Mouse (Mus musculus) retina, postnatal 1 day (tissue): ENCODE measurements around the gene Zbtb12.
"Not testable (repeated sequence)": the region's sequence is repeated elsewhere in the genome, so short reads cannot be mapped to it uniquely, and the experiment has no call there.

ENCODE experiments used
- DNase-seq: peaks from one replicate; pipeline ENCODE4 v3.0.0-alpha.2; 2012

The Zbtb12 gene

DNA sequence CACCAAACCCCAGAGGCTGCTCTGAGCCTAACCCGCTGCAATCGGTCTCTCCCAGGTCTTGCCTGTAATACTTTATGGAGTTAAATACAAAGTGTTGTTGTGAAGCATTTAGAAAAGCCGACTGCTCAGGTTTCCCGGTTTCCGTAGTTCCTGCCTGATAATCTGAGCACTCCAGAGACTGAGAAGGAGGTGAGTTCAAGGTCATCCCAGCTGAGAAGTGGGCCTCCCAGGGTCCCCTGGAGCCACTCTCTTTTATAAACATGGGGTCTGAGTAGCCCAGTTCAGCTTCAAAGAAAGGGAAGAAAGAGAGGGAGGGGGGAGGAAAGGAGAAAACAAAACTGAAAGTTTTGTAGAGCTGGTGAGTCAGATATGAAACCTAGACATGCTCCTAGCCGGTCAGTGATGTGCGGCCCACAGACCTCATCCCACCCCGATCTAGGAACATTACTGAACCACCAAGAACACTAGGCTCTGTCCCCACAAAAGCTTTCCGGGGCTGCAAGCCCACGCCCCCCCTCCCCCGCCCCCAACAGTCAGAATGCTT, at the start of gene Zbtb12:
TSS of gene Zbtb12 (plus strand) at position 148 of the 544 bp plus-strand sequence.
- DNase-seq = no peak

DNA sequence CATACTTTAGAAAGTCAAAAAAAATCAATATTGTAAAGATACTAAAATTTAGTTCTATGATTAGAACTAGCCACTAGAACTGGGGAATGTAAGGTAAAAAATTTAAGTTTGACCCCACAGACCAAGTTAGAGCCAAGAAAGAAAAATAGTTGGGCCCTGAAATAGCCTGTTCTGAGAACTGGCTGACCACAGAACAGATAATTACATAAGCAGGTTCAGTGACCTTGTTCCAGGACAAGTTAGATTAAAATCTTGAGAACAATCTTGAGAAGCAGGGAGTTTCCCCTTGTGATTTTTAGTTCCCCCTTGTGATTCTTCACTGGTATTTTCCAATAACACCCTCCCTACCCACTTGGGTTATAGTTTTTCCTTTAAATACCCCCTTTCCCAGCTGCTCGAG, 48.5 kb upstream of the Zbtb12 start:
- DNase-seq = not testable (repeated sequence)

DNA sequence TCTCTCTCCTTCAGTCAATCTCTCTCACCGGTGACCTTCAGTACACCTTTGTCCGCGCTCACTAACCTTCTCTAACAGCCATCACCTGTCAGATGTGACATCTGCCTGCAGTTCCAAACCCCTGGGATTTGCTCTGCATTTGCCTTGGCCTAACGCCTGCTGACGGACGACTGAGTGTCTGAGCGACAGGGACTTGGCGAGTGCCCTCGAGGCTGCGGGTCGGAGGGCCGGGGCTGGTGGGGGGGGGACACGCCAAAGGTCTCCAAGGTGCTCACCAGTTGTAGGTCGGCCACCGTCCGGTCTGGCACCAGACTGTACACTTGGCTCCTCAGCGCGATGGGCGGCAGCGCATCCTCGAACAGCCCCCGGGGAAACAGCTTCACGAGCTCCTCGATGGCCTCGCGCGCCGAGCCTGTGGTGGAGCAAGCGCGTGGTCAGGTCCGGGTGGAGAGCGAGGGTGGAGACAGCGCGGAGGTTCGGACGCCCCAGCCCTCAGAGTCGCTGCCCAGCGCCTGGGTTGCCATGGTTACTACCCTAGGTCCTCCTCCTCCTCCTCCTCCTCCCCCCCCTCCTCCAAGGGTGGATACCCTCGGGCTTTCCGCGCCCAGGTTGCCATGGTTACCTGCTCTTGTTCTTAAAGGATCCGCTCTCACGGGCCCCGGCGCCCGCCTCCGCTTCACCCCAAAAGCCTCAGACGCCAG, 43.0 kb upstream of the Zbtb12 start:
- DNase-seq = no peak

DNA sequence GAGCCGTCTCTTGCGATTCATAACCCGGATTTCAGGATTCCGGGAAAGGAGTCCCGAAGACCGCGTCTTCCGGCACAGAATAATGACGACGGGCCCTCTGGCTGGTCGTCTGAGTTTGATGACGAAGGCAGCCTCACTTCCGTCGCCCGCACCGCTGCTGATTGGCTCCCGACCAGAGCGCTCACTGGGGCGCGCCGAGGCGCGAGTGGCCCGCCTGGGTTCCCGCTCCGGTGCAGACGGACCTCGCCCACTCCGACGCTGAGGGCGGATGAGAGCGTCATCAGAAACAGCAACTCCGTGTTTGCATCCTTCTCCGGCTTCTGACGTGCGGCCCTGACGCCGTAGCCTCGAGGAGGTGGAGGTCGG, 42.4 kb upstream of the Zbtb12 start, which contains the start of the genes Stk19 and Dxo:
TSS of gene Stk19 (minus strand) at position 90 of the 366 bp plus-strand sequence.
TSS of gene Dxo (plus strand) at position 164 of the 366 bp plus-strand sequence.
- peak; percentile 98 for DNase-seq

DNA sequence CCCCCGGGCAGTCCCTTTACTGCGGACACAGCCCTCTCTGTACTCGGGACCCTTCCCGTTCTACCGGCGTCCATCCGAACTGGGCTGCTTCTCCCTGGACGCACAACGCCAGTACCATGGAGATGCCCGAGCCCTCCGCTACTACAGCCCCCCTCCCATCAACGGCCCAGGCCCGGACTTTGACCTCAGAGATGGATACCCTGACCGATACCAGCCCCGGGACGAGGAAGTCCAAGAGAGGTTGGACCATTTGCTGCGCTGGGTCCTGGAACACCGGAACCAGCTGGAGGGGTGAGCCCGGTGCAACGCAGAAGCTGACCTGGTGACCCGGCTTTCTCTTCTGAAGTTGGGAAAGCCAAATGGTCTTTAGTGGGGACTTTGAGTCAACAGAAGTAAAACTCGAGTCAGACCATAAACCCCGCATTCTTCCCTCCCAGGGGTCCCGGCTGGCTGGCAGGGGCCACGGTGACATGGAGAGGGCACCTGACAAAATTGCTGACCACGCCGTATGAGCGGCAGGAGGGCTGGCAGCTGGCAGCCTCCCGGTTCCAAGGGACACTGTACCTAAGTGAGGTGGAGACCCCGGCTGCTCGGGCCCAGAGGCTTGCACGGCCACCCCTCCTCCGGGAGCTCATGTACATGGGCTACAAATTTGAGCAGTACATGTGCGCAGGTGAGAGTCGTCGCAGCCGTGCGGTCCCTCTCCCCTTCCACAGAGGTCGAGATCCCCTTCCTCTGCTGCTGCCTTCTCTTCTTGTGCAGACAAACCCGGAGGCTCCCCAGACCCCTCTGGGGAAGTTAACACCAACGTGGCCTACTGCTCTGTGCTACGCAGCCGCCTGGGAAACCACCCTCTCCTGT, 41.6 kb upstream of the Zbtb12 start:
- no peak for DNase-seq

DNA sequence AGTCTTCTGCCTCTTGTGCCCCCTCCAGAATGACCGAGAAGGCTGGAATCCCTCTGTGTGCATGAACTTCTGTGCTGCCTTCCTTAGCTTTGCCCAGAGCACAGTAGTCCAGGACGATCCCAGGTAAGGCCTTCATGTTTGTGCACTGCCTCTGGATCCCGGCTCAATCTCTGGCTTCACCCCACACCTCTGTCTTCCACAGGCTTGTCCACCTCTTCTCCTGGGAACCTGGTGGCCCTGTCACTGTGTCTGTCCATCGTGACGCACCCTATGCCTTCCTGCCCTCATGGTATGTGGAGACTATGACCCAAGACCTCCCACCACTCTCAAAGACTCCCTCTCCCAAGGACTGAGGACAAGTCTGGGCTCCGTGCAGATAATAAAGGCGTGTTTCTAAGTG, 40.5 kb upstream of the Zbtb12 start:
- no peak for DNase-seq

DNA sequence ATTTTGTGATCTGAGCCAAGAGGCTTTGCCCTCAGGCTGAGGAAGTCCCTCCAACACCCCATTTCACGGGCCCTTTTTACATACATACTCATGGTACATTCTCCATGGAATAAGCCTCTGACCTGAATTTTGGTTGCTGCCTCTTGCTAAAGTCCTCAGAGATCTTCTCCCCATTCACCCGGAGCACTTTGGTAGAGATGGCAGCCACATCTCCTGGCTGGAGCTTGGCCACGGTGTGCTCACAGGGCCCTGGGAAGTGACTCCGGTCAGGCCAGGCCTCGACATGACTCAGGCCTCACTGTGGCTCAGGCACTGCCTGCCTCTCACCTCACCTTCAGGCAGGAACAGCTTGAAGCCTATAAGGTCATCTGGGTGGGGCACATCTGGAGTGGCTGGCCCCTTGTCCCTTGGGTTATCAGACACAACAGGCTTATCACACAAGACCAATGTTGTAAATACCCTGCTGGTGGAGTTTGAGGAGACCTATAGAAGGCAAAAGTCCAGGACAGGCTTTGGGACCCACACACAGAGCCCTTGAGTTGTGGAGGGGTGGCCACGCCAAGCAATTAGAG, 38.5 kb upstream of the Zbtb12 start:
- DNase-seq = no peak

DNA sequence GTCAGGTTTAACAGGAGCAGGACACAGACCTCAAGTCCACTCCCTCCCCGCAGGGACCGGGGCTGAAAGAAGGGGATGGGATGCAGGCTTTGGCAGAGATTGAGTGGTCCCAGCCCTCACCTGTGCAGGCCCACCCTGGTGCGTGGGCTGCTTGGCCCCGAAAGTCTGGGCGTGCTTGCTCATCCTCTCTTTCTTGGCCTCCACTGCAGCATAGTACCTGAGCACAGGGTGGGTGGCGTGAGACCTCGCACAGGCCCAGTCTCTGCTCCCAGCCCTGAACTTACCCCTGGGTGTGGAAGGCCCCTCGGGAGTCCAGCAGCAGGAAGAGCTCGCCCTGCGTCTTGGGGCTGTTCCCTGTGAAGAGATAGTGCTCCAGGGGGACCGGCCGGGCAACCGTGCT, 34.4 kb upstream of the Zbtb12 start:
- DNase-seq = no peak

DNA sequence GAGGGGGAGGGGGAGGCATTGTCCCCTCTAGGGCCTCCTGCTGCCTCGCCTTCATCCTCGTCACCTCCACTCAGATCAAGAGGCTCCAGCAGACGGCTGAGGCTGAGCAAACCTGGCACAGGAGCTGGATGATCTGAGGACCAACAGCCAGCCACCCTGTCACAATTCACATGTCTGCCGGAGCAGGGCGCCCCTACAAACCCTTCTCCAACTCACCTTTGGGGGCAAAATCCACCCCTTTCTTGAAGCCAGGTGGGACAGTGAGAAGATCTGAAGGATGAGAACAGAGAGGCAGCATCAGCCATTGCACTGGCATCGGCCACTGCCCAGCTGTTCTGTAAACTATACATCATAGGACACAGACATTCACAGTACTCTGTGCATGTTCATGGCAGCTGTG, 32.1 kb upstream of the Zbtb12 start:
- no peak for DNase-seq

DNA sequence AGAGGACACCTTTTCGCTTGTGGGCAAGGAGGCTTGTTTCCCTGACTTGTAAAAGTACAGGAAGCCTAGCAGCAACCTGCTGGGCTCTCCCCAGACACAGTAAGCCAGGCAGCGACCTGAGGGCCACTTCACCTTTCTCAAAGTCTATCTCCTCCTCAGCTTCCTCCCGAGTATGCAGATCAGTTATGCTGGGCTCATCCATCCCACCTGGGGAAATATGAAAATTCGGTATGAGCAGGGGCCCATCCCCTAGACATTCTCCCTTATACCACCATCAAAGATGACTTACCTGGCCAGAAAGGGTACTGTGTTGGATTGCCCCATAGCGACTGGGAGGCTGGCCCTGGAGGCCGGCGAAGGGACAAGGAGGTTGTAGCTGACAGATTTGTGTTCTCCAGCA, 31.7 kb upstream of the Zbtb12 start:
- no peak for DNase-seq

DNA sequence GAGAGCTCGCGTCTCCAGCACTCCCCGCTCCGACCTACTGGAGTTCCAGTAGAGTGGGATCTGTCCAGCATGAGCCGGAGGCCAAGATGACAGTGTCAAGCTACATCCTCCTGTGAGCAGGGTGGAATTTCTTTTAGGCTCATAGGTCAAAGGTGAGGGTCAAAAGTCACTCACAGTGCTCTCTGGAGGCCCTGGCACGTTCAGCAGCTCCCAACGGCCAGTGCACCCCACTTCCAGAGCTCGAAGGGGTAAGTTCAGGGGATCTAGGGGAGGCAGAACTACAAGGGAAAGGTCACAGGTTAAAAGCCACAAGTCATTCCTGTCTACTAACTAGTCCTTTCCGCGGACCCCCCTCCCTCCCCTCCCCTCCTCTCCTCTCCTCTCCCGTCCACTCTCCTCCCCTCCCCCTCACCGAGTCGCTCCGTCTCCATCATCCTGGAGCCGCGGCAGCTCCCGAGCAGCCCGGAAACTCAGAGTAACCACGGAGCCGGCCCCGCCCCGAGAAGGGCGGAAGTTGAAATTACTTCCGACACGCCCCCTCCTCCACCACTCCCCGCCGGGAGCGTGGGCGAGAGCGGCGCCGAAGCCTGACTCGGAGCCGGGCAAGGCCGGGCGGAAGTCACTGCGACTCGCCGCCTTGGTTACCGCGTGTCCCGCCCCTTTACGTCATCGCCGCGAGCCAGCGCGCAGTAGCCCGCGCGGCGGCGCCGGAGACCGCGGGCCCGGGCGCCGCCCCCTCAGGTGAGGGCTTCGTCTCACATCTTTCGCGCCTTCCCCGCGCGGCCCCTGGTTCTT, 29.4 kb upstream of the Zbtb12 start, which contains the start of the genes Skiv2l and Nelfe:
TSS of gene Skiv2l (minus strand) at position 489 of the 795 bp plus-strand sequence.
TSS of gene Nelfe (plus strand) at position 670 of the 795 bp plus-strand sequence.
- DNase-seq = peak; percentile 98

DNA sequence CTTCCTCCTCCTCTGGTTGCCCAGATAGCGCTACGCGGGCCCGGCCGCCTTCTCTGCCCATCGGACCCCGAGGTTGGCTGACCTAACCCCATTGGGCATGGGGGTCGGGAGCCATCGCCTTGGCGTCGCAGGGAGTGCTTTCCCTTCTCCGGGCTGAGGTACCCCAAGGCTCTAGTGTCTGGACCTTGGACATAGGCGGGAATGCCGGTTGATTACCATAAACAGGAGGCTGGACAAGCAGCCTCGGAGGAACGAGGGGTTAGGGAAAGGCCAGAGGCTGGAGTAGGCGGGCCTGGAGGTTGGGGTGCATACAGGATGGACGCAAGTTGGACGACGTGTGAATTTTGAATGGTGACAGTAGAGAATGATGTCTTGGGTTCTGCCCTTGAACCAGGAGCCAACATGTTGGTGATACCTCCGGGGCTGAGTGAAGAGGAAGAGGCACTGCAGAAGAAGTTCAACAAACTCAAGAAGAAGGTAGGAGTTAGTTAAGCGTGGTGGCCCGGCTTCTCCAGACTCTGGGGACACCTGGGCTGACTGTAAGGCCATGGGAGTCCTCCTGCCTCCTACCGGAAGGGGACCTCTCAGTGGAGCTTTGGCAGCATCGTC, 28.7 kb upstream of the Zbtb12 start:
- DNase-seq = no peak

DNA sequence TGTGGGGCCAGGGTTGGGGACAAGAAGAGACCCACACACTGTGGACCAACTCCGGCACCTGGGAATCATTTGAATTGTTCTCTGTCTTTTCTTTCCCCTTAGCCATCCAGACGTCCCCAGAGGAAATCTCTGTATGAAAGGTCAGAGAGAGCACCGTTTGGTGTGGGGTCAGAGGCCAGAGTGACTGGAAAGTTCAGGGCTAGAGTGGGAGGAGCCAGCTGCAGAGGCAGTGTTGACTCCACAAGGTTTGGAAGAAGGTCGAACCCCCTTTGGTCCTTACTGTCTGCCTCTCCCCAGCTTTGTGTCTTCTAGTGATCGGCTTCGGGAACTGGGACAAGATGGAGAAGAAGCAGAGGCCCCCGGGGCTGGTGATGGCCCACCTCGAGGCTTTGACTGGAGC, 25.8 kb upstream of the Zbtb12 start:
- no peak for DNase-seq

DNA sequence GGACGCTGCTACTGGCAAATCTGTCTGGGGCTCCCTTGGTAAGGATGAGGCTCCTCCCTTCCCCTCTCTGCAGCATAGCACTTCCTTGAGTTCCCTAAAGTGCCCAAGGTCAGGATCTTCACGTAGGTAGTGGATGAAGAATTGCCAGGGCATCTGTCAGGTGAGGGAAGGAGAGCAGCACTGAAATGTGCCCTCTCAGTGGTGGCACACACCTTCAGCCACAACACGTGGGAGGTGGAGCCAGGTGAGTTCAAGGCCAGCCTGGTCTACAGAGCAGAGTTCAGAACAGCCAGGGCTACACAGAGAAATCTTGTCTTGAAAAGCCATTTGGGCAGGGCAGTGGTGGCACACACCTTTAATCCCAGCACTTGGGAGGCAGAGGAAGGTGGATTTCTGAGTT, 24.5 kb upstream of the Zbtb12 start:
- DNase-seq = no peak

DNA sequence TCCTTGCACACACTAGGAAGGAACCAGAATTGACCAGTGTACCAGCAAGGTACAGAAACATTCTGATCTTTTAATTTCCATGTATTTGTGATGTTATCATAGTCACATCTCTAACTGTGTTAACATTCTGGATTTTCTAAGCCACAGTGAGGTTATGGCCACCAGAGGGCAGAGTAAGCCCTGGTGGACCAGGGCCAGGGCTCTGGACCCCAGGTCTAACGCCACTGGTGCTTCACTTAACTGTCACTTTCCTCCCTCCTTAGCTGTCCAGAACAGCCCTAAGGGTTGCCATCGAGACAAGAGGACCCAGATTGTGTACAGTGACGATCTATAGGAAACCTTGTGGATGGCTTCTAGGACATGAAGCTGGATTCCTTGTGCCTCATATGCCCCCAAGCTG, 23.5 kb upstream of the Zbtb12 start:
- DNase-seq = peak; percentile 61

DNA sequence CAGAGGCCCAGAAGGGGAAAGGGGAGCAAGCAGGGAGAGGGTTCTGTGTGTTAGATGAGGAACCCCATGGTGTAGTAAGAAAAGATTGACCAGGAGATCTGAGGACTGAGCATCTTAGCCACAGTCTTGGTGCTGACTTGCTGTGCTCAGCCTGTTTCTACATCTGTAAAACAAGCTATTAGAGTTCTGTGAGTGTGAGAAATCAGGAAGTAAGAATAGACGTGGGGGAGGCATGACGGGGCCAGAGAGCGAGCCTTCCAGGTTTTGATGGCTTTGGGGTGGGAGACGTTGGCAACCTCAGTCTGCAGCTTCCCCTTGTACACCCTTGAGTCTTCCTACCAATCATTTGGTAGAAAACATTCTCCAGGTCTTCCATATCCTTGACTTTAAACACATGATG, 20.6 kb upstream of the Zbtb12 start:
- DNase-seq = no peak

DNA sequence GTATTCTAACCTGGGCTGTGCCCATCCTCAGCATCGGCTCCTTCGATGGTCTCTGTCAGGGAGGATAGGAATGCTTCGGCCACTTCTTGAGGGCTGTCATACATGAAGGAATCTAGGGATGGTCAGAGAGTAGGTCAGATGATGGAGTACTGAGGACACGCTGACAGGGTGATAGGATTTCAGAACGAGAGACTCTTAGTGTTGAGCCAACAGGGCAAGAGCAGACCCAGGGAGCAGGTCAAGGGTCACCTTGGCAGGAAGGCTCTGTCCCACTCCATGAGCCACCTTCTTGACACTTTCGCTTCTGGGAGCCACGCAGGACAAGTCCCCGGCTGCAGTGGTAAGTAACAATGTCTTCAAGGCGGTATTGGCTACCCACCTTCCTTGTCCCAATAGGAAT, 18.8 kb upstream of the Zbtb12 start:
- DNase-seq = no peak

DNA sequence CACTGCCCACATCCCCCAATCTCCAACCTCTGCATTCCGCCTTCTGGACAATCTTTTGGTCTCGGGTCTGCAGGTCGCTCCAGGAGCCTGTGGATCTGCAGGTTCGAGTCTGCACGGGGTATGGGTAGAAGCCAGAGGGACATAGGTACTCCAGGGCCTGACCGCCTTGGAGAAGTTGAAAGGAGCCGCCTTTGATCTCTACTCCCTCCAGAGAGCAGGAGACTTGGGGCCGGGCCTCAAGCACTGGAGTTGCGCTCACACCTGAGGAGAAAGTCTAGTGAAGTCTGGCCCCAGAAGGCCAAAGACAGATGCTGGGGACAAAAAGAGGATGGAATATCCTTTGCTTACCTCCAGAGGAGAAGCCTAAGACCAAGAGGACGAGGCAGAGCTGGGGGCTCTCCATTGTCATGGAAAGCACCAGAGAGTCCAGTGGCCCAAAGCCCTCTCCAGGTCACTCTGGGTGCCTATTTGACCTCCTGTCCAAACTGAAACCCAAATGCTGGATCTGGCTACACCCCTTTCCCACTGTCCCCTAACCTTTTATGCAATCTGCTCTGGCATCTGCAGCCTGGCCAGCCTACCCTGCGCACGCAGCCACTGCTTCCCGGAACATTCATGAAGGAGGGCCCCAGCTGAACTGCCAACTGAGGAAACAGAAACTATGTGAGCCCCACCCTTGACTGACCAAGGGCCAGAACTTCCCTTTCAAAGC, 17.4 kb upstream of the Zbtb12 start:
- DNase-seq = no peak

DNA sequence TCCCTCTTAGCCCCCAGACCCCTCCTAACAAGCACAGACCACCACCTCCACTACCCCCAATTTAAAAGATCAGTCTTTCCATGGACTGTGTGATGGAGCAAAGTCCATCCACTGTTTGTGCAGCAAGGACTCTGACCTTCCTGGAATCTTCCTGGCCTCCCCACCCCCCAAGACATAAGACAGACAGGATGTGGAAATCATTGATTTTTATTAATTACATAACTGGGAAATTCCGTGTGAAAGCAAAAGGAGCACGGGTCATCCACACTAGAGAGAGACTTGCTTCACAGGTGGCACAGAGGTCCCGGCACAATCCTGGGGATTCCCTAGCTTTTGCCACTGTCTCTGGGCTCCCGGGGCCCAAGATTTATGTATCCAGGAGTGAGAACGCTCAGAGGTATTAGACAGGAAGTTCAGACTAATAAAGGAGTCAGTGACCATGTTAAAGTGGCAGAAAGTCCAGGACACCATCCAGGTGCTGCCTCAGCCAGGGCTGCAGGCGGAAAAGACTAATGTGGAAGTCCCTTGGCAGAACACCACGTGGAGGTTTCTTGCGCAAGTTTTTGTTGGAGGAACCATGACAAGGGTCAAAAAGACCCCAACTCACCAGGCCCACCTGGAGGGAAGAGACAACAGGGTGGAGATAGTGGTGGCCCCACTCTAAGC, 16.7 kb upstream of the Zbtb12 start, which contains the start of gene Cfb:
TSS of gene Cfb (minus strand) at position 103 of the 666 bp plus-strand sequence.
- DNase-seq = no peak

DNA sequence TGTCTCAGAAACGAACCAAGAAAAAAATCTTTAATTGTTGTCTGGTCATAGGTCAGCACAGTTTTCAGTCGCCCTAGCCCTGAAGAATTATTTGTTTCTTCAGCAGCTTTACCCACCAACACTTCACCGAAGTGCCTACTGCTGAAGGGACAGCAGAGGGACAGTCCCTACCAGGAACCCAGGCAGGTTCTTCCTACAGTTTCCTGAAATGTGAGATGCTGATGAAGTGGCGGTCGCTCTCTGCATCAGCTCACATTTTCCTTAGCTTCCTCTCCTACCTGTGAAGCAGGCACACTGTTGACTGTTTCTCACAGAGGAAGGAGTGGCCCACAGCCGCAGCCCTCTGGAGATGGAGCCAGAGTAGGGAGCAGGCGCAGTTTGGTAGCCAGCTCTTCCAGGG, 13.3 kb upstream of the Zbtb12 start:
- no peak for DNase-seq

DNA sequence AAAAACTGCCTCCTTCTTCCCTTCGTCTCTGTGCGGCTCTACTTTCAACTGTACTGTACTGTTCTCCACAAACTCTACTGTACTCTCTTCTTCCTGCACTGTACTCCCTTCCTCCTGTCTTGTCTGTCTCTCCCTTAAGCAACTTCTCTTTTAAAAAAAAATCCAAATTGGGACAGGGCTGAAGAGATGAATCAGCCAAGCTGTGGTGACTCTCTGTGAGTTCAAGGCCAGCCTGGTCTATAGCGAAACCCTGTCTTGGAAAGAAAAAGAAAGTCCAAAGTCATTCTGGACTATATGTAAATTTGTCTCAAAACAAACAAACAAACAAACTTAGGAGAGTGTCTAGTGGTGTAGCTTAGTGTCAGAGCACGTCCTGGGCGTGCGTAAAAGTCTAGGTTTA, 5.0 kb upstream of the Zbtb12 start:
- DNase-seq = no peak
